Mouse (Mus musculus) stomach, postnatal 0 days (tissue): ENCODE measurements around the gene Wwc1.
A peak's percentile ranks its signal among the peaks of the same experiment; 100 is the strongest.

Experiments used
- CTCF ChIP-seq: IDR thresholded peaks from 2 replicates; pipeline ENCODE4 v1.5.1; 2016; ENCODE audit warnings: antibody characterized with exemption, low read depth, mild to moderate bottlenecking, moderate library complexity
- EP300 ChIP-seq: optimal IDR thresholded peaks from 2 replicates; pipeline ENCODE3; 2016; ENCODE audit warnings: antibody characterized with exemption

GRCm38 (mm10) chr11:35970806-35971705 is 9.3 kb downstream of the Wwc1 start:
- TF ChIP-seq EP300 (peak; percentile 64), CTCF (no peak)
